Mouse (Mus musculus): ENCODE results near the gene Tctn1. TPM values are rescaled to one million over a fixed set of nuclear protein-coding genes. Genes with fewer than 3 reads are reported as not detected.

Gene Tctn1
- total RNA-seq (2021): 12.7 and 14.5 TPM in 2 replicates
- long read RNA-seq, experiment 1, partial matches to known transcripts: 1 of 1 reads
- long read RNA-seq, experiment 1, other reads (novel, unspliced or antisense): 0 of 1 reads
- long read RNA-seq, experiment 2: 0 reads

- peak; percentile 96 for DNase-seq
Observed at GRCm38 (mm10) chr5:122263933-122264905, at the start of gene Tctn1. Gene Tctn1 (minus strand): TSS chr5:122264460.

- no peak for DNase-seq
Observed at GRCm38 (mm10) chr5:122312942-122313684, 48.9 kb upstream of the Tctn1 start.

DNA sequence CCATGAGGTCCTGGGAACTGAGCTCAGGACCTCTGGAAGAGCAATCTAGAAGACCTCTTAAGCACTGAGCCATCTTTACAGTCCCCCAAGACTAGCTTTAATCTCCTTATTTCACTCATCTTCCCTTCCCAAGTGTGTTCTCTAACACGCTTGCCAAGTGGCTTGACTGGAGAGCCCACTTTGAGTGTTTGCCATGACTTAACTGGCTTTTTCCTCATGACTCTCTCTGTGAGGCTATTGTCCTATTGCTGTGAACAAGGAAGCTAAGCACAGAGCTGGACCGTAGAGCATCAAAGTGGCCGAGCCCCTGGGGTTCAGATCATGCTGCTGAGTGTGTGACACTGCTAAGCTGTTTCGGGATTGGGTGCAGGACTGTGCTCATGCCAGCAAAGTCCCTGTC, 48.1 kb upstream of the Tctn1 start:
- DNase-seq: no peak

- DNase-seq: no peak
Observed at GRCm38 (mm10) chr5:122311692-122312091, 47.4 kb upstream of the Tctn1 start.

- no peak for DNase-seq
Observed at GRCm38 (mm10) chr5:122310699-122311098, 46.4 kb upstream of the Tctn1 start.

DNA sequence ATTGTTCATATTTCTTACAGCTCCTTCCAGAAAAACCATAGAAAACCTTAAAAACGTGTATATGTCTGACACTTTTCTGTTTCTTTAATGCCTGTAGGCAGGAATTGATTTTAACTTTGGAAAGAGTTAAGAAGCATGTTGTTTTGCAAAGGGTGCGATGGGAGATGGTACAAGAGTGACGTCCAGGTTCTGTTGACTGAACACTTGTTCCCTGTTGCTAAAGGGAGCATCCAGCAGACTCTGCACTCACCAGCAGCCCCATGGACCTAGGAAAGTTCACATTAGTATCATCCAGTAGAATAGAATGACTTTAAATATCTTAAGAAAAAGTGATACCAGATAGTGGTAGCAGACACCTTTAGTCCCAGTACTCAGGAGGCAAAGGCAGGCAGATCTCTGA, 42.3 kb upstream of the Tctn1 start:
- no peak for DNase-seq

DNA sequence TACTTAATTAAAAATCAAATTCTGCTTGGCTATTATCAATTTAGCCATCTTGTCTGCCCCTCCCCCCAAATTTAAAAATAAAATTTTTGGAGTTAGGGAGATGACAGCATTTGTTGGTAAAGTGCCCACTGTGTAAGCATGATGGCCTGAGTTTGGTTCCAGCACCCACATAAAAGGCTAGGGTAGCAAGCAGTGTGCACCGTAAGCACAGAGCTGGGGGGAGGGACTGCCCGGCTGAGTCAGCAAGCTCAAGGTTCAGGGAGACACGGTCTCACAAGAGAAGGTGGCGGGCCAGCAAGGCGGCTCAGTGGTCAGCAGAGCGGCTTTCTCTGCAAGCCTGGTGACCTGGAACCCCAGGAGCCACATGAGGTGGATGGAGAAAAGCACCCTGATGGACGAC, 41.2 kb upstream of the Tctn1 start:
- DNase-seq: peak; percentile 75

- no peak for DNase-seq
Observed at GRCm38 (mm10) chr5:122304541-122304940, 40.3 kb upstream of the Tctn1 start.

DNA sequence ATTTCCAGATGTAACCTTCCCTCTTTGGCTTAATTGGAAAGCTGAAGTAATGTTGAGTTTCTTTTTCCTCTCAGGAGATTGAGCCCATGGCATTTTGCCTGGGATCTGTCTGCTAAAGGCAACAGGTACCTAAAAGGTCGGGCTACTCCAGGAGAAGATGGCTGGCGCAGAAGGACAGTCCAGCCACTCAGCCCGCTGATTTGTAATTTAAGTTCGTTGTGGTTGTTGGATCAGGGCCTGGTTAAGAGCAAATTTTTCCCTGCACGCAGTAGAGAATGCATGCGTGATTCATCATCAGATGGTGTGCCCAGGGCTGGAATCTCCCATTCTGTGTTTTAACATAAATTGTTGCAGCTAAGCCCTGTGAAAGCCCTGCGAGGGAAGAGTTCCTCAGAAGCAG, 39.7 kb upstream of the Tctn1 start:
- DNase-seq: peak; percentile 59

DNA sequence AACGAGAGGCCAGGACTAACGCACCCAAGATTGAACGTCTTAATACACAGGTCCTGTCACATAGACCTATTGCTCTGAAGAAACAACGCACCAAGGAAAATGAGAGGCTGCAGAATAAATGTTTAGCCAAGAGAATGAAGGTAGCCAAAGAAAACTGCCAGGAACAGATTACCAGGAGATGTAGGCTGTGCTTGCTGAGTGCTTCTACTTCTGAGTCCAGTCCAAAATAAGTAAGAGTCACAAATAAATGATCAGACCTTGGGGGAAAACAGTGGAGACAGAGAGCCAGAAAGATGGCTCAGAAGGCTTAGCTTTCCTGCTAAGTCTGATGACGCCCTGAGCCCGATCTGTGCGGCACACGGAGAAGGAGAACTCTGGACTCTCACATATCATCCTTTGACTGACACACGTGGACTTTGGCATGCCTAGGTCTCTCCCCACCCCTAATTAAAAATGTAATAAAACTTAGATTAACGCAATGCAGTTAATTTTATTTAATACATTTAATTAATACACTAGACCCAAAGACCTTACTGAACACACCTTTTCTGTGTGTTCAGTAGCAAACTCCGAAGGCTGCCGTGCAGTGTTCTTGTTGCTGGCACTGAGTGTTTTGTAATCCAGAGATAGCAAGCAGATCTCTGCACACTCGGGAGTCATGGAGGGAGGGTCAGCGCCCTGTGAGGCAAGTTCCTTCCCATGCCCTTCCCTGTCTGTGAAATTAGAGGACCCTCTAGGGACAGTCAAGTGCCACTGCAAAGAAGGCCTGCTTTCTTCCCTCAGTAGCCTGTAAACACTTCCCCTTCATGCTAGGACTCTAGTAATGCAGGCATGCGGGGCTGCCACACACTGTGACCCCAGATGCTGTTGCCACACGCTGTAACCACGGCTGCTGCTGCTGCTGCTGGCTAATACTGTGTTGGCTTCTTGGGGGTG, 38.8 kb upstream of the Tctn1 start:
- peak; percentile 55 for DNase-seq

DNA sequence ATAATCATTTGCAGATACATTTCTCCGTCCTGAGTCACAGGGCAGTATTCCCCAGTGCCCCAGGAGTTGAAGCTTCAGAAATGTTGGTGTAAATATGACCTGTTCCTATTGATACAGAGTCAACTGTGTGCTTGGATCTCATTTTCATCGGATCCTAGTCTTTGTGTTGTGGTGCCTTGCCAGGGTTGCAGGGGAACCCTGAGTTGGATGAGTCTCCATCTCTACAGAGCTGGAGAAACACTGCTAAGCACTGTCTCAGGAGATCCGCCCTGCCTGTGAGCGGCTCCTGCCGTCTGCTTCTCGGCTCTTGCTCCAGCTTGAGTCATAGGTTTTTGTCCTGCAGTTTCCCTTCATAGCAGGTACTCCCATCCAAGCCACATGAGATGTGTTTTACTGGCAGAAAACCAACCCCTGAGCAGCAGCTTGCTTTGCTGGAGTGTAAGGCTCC, 35.8 kb upstream of the Tctn1 start:
- no peak for DNase-seq

- DNase-seq: peak; percentile 47
Observed at GRCm38 (mm10) chr5:122295113-122295935, 31.1 kb upstream of the Tctn1 start.

GRCm38 (mm10) chr5:122294219-122294735, 30.0 kb upstream of the Tctn1 start:
- DNase-seq: no peak

DNA sequence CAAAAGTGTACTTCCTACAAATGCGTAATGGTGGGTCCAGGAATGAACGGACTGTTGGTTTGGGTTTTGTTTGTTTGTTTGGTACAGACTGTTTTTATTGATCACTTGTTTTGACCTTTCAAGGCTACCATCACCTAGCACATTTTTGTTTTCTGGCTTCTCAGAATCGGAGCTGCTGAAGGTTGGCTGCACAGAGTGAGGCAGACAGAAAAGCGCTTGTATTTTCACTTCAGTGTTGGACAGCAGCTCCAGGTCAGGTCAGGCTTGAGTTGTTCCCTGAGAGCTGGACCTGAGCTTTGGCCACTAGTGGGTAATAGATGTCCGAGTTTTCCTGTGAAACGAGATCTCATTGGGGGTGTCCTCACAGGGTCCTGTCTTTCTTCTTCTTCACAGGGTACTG, 28.9 kb upstream of the Tctn1 start:
- DNase-seq: no peak

DNA sequence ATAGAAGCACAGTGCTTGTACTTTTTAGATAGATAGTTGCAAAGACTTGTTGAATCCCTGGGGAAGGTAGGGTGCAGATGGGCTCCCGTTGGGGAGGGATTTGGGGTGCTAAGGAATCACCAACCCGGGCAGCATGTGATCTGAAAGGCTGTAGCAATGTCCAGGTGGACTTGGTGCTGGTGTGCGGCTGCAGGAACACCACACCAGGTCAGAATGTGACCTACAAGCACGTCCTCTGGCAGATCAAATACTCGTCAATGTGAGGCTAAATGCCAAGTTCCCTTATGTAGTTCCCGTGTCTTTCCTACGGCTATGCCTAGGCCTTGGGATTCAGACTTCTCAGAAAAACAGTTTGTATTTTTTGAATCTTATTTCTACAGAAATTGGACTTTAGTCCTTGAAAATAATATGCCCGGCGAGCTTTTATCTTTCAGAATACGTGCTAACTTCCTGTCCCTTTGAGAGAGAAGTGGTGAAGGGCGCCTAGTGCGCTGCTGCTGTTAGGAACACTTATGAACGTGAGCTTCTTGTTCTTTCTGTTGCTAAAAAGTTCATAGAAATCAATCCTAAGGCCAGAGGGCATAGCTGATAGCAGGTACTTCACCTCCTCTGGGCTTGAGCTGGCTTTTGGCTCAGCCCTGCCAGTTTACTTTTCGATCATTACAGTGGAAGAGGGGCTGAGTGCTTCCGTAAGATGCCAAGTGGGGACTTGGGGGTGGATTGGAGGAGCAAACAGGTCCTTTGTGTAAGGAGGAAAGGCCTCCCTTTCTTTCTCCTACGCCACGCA, 27.5 kb upstream of the Tctn1 start:
- DNase-seq: no peak

- DNase-seq: no peak
Observed at GRCm38 (mm10) chr5:122291149-122291548, 26.9 kb upstream of the Tctn1 start.

- peak; percentile 49 for DNase-seq
Observed at GRCm38 (mm10) chr5:122288147-122288811, 24.0 kb upstream of the Tctn1 start.

DNA sequence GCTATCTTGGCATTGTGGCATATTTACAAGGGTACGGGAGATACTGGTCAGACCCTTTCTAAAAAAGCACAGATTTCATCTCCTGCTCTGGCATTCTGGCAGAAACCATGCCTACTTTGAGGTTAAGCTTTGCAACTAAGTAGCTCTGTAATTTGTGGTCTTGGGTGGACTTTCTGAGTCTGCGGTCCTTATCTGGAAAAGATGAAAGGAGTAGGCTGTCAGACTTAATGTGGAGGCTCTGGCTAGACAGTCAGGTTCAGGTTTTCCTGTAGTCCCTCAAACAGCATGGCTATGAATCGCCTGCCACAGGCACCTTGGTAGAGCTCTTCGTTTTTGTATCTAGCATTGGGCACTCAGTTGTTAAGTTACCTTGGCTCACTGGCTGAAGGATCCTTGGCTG, 22.8 kb upstream of the Tctn1 start:
- DNase-seq: no peak

DNA sequence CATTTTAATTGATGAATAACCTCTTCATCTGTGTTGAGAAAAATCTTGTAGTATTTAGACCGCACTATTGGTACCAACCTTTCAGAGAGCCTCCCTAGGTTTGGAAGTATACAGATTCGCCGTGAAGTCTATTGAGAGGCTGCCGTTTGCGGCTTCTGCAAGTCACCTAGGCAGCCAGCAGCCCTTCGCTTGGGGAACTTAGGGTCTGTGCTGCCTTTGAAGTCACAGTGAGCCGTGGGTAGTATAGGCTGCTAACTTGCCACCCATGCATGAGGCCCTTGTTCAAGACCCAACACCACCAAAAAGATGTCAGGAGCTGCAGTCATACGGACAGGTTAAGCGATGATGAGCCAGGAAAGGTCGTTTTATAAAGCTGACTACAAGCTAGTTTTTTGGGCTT, 21.9 kb upstream of the Tctn1 start:
- no peak for DNase-seq

Measured in adrenal gland, postnatal 14 days (tissue).